Mouse (Mus musculus) MEL (cell line): ENCODE results near the gene Palld. TPM values are rescaled to one million over a fixed set of nuclear protein-coding genes. Genes with fewer than 3 reads are reported as not detected.

Experiments used
- DNase-seq: peaks from one replicate; pipeline ENCODE4 v3.0.0; 2011; ENCODE audit warnings: low read depth, low spot score
- H3K27ac ChIP-seq: 2 replicates; pipeline ENCODE4 v1.5.1; 2012; ENCODE audit warnings: low read depth, mild to moderate bottlenecking, control low read depth, low read length, moderate library complexity; ENCODE audit not compliant: control insufficient read depth
- H3K27me3 ChIP-seq, 2 experiments: fragments of 150-350 bp in 1 of 2; sonication (generic) in 1 of 2; 2 replicates each; pipeline ENCODE4 v1.6.1; 2012; ENCODE audit warnings: low read length in 2 of 2, mild to moderate bottlenecking in 2 of 2, improper control_type of control experiment in 1 of 2, moderate library complexity in 1 of 2; ENCODE audit not compliant: insufficient read depth in 2 of 2, control insufficient read depth in 1 of 2
- H3K36me3 ChIP-seq, 2 experiments: 2 replicates each; pipeline ENCODE4 v1.6.1; 2012 to 2014; ENCODE audit warnings: low read length in 2 of 2, improper control_type of control experiment in 1 of 2, inconsistent platforms in 1 of 2, mild to moderate bottlenecking in 1 of 2; ENCODE audit not compliant: insufficient read depth in 2 of 2, control insufficient read depth in 1 of 2
- H3K4me1 ChIP-seq, 2 experiments: fragments of 150-350 bp in 1 of 2; sonication (generic) in 1 of 2; 2 replicates each; pipeline ENCODE4 v1.6.1; 2012; ENCODE audit warnings: low read length in 2 of 2, improper control_type of control experiment in 1 of 2, mild to moderate bottlenecking in 1 of 2; ENCODE audit not compliant: insufficient read depth in 2 of 2, control insufficient read depth in 1 of 2
- H3K4me3 ChIP-seq, 2 experiments: fragments of 150-350 bp in 1 of 2; sonication (generic) in 1 of 2; 2 replicates each; pipeline ENCODE4 v1.5.1; 2012; ENCODE audit warnings: low read depth in 2 of 2, low read length in 2 of 2, mild to moderate bottlenecking in 2 of 2, moderate library complexity in 2 of 2, control low read depth in 1 of 2, improper control_type of control experiment in 1 of 2; ENCODE audit not compliant: control insufficient read depth in 1 of 2, insufficient read depth in 1 of 2
- H3K79me2 ChIP-seq: 2 replicates; pipeline ENCODE4 v1.6.1; 2012; ENCODE audit warnings: mild to moderate bottlenecking, low read length, moderate library complexity; ENCODE audit not compliant: control insufficient read depth, poor library complexity, insufficient read depth
- H3K9ac ChIP-seq: 2 replicates; pipeline ENCODE4 v1.6.1; 2012; ENCODE audit warnings: low read depth, mild to moderate bottlenecking, control low read depth, low read length, moderate library complexity; ENCODE audit not compliant: control insufficient read depth, poor library complexity, severe bottlenecking
- H3K9me3 ChIP-seq: fragments of 150-350 bp; sonication (generic); replicated peaks from 2 replicates; pipeline ENCODE4 v1.6.1; 2012; ENCODE audit warnings: mild to moderate bottlenecking, low read length, improper control_type of control experiment, moderate library complexity; ENCODE audit not compliant: insufficient read depth
- CTCF ChIP-seq, 3 experiments: IDR thresholded peaks in 2 of 3; conservative IDR thresholded peaks in 1 of 3; 2 replicates each; pipeline ENCODE4 v1.5.1; 2011 to 2012; ENCODE audit warnings: low read length in 3 of 3, low read depth in 2 of 3, mild to moderate bottlenecking in 2 of 3, improper control_type of control experiment in 1 of 3, inconsistent platforms in 1 of 3, mixed read lengths in 1 of 3, moderate library complexity in 1 of 3; ENCODE audit not compliant: control insufficient read depth in 1 of 3, insufficient read depth in 1 of 3, poor library complexity in 1 of 3, severe bottlenecking in 1 of 3
- E2F4 ChIP-seq: IDR thresholded peaks from 2 replicates; pipeline ENCODE4 v1.6.1; 2011; ENCODE audit warnings: low read depth, low read length, improper control_type of control experiment, borderline replicate concordance
- GABPA ChIP-seq: IDR thresholded peaks from 2 replicates; pipeline ENCODE4 v1.6.1; 2012; ENCODE audit warnings: low read depth, mild to moderate bottlenecking, inconsistent platforms, low read length, improper control_type of control experiment, moderate library complexity
- HCFC1 ChIP-seq: IDR thresholded peaks from 2 replicates; pipeline ENCODE4 v1.6.1; 2012; ENCODE audit warnings: low read depth, mild to moderate bottlenecking, inconsistent platforms, low read length, improper control_type of control experiment, moderate library complexity
- KAT2A ChIP-seq: conservative IDR thresholded peaks from 2 replicates; pipeline ENCODE4 v1.6.1; 2012; ENCODE audit warnings: low read depth, low read length, improper control_type of control experiment, inconsistent platforms
- MAFK ChIP-seq: IDR thresholded peaks from 2 replicates; pipeline ENCODE4 v1.6.1; 2011; ENCODE audit warnings: low read depth, mild to moderate bottlenecking, low read length, improper control_type of control experiment, borderline replicate concordance
- MEF2A ChIP-seq: IDR thresholded peaks from 2 replicates; pipeline ENCODE4 v1.6.1; 2014; ENCODE audit warnings: low read depth, mild to moderate bottlenecking, inconsistent platforms, low read length, improper control_type of control experiment; ENCODE audit not compliant: poor library complexity, insufficient replicate concordance, severe bottlenecking; ENCODE audit errors: extremely low read depth
- MYC ChIP-seq: IDR thresholded peaks from 2 replicates; pipeline ENCODE4 v1.6.1; 2011; ENCODE audit warnings: low read depth, mild to moderate bottlenecking, low read length, improper control_type of control experiment, moderate library complexity
- RAD21 ChIP-seq: IDR thresholded peaks from 2 replicates; pipeline ENCODE4 v1.6.1; 2011; ENCODE audit warnings: mild to moderate bottlenecking, low read depth, low read length, improper control_type of control experiment
- TCF12 ChIP-seq: IDR thresholded peaks from 2 replicates; pipeline ENCODE4 v1.6.1; 2014; ENCODE audit warnings: low read depth, mild to moderate bottlenecking, inconsistent platforms, low read length, improper control_type of control experiment, moderate library complexity
- UBTF ChIP-seq: IDR thresholded peaks from 2 replicates; pipeline ENCODE4 v1.6.1; 2012; ENCODE audit warnings: low read depth, mild to moderate bottlenecking, inconsistent platforms, low read length, improper control_type of control experiment, moderate library complexity, borderline replicate concordance; ENCODE audit not compliant: insufficient read depth
- USF1 ChIP-seq: IDR thresholded peaks from 2 replicates; pipeline ENCODE4 v1.6.1; 2014; ENCODE audit warnings: low read depth, mild to moderate bottlenecking, inconsistent platforms, low read length, improper control_type of control experiment, moderate library complexity
- USF2 ChIP-seq, 2 experiments: IDR thresholded peaks; 2 replicates each; pipeline ENCODE4 v1.6.1; 2011 to 2012; ENCODE audit warnings: improper control_type of control experiment in 2 of 2, low read length in 2 of 2, borderline replicate concordance in 1 of 2, inconsistent platforms in 1 of 2, low read depth in 1 of 2, mild to moderate bottlenecking in 1 of 2; ENCODE audit not compliant: insufficient read depth in 1 of 2
- ZC3H11A ChIP-seq: IDR thresholded peaks from 2 replicates; pipeline ENCODE4 v1.6.1; 2012; ENCODE audit warnings: low read depth, mild to moderate bottlenecking, inconsistent platforms, low read length, improper control_type of control experiment
- polyA plus RNA-seq, 2 experiments: library from polyadenylated mRNA; stranded (reverse) in 1 of 2; unstranded in 1 of 2; fragments of >175 nt in 1 of 2; fragments of >200 nt in 1 of 2; gene quantifications; 2 replicates each; pipeline versions ENCODE4 v1.2.1 to v1.2.4; 2012; ENCODE audit warnings: low replicate concordance in 2 of 2, low read depth in 1 of 2; ENCODE audit not compliant: insufficient read length in 2 of 2, insufficient read depth in 1 of 2, missing spikeins in 1 of 2
- total RNA-seq: library from RNA; depleted of rRNA; stranded (reverse); fragments of 300-350 nt; gene quantifications from 2 replicates; pipeline ENCODE4 v1.2.3, GENCODE M21; 2012

Gene Palld
- total and polyA plus RNA-seq, 3 experiments, result 0.23 to 1.9 TPM; not detected in 1

DNA sequence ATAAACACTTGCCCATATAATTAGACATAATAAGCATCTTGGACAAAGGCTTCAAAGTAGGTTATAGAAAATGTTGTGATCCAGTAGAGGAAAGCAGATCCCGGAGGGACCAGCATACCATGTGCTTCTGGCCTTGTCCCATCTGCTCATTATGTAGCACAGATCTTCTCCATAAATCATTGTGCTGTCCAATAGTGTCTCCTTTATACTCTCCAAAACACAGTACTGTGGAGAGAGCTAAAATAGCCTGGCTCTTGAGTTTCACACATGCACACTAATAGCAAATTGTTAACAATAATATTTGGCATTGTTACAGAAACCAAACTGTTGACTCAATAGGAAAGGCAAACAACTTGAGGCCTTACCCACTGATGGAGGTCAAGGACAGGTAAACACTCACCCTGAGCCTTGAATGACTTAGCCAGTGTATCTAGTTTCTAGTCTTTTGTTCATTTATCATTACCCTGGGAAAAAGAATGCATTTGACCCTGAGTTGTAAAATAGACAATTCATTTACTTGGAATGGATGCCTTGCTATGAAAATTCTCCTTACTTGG, 105.0 kb downstream of the Palld start:
- TF ChIP-seq HCFC1 (no peak), E2F4 (no peak), MEF2A (no peak), USF1 (no peak), UBTF (no peak), MAFK (no peak), USF2 (IDR thresholded peaks at IDR 0.05; ENCODE audit: borderline replicate concordance in 1 of 2, insufficient read depth in 1 of 2, low read depth in 1 of 2, low read length in 2 of 2) (no peak), KAT2A (no peak)
- no peak for DNase-seq
- Histone ChIP-seq H3K4me3 (no peak overlapping the region), H3K4me1 (no peaks in the 10 kb centered on the region), H3K36me3 (no peaks in the 10 kb centered on the region), H3K9me3 (no peaks in the 10 kb centered on the region), H3K9ac (no peak overlapping the region), H3K79me2 (no peaks in the 10 kb centered on the region), H3K27ac (no peak overlapping the region), H3K27me3 (no peaks in the 10 kb centered on the region)

DNA sequence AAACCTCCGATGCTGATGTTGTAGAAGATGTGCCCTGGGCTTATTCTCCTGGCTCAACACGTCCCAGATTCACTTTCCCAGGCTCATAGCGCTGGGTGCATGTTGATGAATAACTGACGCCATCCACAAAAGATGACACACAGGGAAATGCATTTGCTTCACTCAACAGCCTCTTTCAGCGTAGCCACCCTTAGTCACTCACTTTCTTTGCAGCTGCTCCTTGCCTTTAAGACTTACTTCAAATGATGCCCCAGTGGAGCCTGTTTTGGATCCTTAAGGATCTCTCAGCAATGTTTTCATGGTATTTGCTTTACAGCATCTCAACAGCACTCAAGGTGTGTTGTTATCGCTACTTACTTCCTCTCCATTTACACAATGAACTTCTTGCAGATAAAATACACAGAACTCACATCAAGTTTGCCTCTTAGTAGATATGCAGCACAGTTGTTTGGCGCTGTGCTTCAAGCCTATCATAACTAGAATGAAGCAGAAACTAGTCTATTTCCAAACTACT, 105.9 kb downstream of the Palld start:
- no peaks in the 10 kb centered on the region for H3K27me3 ChIP-seq
- H3K4me1 ChIP-seq, result no peaks in the 10 kb centered on the region
- H3K9me3 ChIP-seq, result no peaks in the 10 kb centered on the region
- no peak for DNase-seq
- TF ChIP-seq CTCF (IDR thresholded peaks at IDR 0.05 in 2 of 3, conservative IDR thresholded peaks at IDR 0.05 in 1 of 3; ENCODE audit: control insufficient read depth in 1 of 3, insufficient read depth in 1 of 3, low read depth in 2 of 3, low read length in 3 of 3, poor library complexity in 1 of 3, severe bottlenecking in 1 of 3), result no peak
- TF ChIP-seq KAT2A, result no peak
- TF ChIP-seq E2F4, result no peak
- no peak for TF ChIP-seq RAD21
- no peak for TF ChIP-seq TCF12
- TF ChIP-seq MYC, result no peak
- no peak for TF ChIP-seq GABPA
- TF ChIP-seq ZC3H11A, result no peak
- no peak overlapping the region for H3K27ac ChIP-seq
- no peaks in the 10 kb centered on the region for H3K79me2 ChIP-seq
- H3K36me3 ChIP-seq, result no peaks in the 10 kb centered on the region
- no peak overlapping the region for H3K4me3 ChIP-seq
- no peak overlapping the region for H3K9ac ChIP-seq
